Mouse (Mus musculus) heart, adult 2 months (tissue): Measurements from ENCODE around the gene Nr2e1.

Source experiments
- CTCF ChIP-seq: fragments of 200-600 bp; IDR thresholded peaks from 2 replicates; pipeline ENCODE4 v1.8.1; 2022; ENCODE audit warnings: antibody characterized with exemption, mild to moderate bottlenecking, moderate library complexity
- POLR2A ChIP-seq: fragments of 200-500 bp; IDR thresholded peaks from 2 replicates; pipeline ENCODE4 v1.6.1; 2011; ENCODE audit warnings: mild to moderate bottlenecking, low read depth, low read length, control low read depth; ENCODE audit not compliant: insufficient read depth

GRCm38 (mm10) chr10:42523556-42524162, 59.8 kb downstream of the Nr2e1 start:
- TF ChIP-seq CTCF (no peak), POLR2A (no peak)
